Mouse (Mus musculus) thymus, postnatal 14 days (tissue): ENCODE measurements around the gene Runx1.
A peak's percentile ranks its signal among the peaks of the same experiment; 100 is the strongest.

ENCODE experiments used
- DNase-seq: peaks from one replicate; pipeline ENCODE4 v3.0.0; 2021

The Runx1 gene

DNA sequence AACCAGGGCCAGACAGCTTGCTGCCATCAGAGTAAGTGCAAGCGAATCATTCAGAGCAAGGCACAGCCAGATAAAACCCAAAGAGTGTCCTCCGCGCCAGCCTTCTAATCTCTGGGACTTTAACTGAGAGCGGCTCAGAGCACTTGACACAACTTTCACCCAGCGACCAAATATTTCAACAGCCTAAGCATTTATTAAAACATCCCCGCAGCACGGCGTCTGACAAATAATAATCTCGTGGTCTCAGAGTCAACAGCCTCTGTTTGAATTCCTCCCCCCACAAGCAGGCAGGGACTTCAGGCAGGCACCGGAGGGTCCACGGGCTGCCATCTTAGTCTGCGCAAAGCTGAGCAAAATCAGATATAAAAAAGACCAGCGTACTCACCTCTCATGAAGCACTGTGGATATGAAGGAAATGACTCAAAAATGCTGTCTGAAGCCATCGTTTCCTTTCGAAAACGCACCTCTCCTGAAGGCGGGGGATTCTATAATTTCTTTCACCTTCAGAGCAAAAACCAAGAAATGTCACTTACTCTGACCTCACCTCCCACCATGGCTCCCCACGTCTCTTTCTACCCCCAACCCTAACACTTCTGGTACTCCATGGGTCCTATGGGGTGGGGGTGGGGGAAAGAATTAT is 625 bp downstream of the Runx1 start:
- DNase-seq = peak; percentile 56

DNA sequence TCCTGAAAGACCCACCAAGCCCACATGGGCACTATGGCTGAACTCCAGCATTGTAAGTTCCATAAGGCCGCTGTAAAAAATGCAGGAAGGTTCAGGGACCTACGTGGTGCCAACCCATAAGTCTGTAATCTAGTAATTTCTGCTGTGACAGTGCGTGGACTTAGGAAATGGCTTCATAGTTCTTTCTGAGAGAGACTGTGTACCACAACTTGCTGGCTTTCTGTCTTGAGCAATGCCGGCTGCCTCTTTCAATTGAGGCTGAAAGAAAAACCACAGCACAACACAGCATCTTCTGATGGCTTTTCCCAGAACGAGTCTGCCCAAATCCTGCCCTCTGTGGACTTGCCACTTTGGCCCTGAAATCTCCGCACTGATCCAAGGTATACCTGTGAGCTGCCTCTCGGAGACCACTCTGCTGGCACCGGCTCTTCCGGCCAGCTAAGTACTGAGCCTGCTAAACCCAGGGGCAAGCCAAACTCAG is 1.2 kb downstream of the Runx1 start:
- no peak for DNase-seq

DNA sequence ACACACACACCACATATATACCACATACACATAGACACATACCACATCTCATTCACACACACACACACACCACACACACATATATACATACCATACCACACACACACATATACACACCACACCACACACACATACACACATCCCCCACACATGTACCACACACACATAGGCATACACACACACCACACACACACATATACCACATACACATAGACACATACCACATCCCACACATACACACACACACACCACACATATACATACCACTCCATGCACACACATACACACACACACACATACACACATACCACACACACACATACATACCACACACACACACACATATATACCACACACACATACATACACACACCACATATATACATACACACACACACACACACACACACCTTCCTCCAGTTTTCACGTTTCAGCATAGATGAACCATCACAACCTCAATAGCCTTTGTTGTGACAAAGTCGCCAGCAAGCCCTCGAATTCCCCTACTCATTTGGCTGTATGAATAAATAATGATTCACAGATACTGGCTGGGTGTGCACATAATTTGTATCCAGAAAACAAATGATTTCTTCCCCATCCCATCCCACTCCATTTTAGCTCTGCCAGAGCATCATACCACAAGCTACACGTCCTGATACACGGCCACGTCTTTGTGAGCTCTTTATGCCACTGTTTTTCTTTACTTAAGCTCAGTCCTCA is 1.8 kb downstream of the Runx1 start:
- no peak for DNase-seq

DNA sequence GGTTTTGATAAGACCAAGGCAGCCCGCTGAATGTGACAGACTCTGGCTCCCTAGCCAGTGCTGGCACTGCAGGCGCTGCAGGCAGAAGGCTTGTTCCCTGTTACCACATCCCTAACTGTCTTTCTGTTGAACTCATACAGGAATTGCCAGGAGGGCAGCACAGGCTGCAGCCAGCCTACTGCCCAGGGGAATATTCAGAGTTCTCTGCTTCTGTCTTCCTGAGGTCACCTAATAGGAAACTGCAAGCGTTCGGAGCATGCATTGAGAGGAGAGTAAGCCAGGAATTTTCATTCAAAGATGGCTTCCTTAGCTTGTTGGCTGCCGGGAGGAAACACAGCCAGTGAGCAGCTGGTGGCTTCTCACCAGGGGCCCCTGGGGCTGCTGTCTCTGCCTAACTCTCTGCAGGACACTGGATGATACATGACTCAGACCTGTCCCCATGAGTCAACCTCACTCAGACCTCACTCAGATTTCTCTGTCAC is 2.5 kb downstream of the Runx1 start:
- peak; percentile 46 for DNase-seq

DNA sequence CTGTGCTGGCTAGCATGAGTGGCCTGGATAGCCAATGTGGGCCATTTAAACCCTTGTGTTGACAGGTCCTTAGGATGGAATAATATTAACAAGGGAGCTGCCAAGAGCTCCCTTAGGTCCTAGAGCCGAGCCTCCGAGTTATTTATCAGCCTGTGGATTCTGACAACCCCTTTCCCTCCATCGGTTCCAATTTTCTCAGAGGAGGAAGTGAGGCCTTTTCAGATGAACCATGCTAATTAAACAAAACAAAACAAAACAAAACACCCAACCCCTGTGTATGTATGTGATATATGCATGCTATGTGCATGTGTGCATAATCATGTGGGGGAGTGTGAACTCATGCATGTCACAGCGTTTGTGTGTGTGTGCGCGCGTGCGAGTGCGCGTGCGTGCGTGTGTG is 3.3 kb downstream of the Runx1 start:
- DNase-seq = no peak

DNA sequence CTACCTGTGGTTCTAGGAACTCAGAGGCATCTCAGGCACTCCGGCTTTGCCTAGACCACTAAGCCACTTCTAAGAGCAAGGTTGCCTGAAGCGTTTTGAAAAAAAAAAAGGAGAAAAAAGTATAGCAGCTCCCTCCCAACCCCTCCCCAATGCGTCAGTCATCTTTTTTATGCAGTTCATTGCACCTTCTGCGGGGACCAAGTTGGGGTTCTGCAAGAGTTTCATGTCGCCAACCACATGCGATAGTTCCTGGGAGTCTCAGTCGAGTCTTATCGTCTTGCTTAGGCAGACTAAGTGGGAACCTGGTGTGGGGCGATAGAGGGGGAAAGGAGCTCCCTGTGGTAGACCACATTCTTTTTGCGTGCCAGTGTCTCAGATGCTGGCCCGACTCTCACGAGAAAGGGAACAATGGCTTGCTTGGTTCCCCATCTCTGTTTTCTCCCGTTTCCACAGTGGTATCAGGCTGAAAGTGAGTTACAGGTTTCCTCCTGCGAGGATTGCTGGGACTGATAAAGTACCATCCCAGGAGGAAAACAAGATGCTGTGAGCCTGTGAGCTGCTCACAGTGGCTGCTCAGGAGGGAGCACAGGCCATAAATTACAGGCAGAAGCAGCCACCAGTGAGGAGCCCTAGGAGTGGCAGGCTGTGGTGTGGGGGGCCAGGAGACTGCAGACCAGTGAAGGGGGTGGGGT is 3.9 kb downstream of the Runx1 start:
- DNase-seq = peak; percentile 68

DNA sequence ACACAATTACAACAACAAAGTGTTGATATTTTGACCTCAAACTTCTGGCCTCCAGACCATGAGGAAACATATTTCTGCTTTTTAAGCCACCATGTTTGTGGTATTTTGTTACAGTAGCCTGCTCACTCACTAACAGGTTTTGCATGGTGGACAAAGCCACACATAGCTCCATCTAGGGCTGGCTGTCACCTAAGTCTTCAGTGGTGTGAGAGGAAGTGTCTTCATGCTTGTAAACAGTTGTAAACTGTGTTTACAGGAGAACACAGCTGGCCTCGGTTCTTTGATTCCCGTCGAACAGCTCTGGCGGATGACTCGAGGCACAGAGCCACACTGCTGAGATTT is 4.4 kb downstream of the Runx1 start:
- no peak for DNase-seq

DNA sequence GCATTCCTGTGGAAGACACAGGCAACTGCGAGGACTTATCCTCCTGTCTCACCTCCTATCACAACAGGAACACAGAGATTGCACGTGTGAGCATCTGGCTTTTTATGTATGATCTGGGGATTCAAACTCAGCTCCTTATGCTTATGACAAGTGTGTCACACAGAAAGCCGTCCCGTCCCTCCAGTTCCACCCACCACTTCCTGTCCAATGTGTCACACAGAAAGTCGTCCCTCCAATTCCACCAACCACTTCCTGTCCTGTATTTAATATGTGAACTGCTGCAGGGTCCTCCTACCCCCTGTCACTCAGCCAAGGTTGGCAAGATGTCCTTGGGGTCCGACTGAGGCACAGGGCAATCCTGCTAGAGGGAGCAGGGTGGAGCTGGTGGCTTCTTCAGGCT is 5.5 kb downstream of the Runx1 start:
- DNase-seq = no peak

DNA sequence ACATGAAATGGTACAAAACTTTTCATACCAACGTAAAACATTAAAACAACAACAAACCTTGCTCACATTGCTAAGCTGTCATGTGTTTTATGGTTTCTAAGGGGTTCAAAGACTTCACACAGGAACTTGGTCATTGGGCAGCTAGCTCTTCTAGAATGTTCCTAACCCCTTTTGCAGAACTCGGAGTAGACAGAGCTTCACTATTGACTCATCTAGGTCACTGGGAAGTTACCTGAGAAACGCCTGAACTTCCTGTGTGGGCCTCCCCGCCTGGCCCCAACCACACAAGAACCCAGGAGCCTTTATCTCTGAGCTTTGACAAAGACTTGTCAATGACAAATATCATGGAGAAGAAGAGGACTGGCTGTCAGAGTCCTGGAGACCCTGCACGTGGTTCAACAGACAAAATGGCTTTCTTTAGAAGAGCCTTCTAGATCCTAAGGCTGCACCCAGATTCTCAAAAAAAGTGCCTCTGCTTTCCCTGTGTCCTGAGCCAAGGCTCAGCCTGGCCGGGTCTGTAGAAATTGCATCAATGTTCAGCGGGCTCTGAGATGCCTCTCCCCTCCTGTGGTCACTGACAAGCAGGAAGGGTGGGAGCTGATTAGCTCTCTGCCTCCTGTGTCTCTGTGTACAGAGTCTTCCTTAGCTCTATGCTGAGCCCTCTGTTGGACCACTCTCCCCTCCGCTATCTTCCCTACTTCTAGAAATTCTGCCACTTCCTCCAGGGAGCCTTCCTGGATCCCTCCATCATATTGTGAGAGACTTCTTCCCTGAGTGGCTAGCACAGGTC is 7.3 kb downstream of the Runx1 start:
- no peak for DNase-seq

DNA sequence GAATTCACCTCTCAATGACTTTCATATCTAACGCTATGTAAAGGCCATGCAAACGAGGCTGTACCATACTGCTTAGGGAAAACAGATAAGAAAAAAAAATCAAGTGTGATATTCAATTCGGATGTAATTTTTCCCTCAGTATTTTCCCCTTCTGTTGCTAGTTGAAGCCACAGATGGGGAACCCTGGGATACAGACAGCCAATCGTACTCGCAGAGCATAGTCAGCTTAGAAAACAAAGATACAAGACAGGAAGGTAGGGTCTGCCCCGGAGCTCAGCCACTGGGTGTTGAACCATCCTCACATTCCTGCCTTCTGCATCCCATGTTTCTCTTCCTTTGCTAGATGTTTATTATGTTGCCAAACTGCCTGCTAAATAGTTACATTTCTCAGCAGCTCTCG is 9.9 kb downstream of the Runx1 start:
- DNase-seq = no peak

DNA sequence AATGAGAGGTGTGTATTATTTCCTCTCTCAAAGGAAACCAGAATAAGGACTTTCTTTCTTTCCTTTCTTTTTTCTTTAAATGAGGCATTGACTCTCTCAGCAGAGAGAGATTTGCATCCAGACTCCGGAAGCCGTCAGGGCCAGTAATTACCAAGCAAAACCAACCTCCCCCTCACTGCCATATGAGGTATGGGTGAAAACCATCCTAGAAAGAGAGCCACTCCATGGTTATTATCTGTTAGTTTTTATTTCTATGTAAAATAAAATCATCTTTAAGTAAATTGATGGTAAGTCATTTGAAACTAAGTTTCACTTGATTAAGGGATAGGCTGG is 10.8 kb downstream of the Runx1 start:
- DNase-seq = no peak

DNA sequence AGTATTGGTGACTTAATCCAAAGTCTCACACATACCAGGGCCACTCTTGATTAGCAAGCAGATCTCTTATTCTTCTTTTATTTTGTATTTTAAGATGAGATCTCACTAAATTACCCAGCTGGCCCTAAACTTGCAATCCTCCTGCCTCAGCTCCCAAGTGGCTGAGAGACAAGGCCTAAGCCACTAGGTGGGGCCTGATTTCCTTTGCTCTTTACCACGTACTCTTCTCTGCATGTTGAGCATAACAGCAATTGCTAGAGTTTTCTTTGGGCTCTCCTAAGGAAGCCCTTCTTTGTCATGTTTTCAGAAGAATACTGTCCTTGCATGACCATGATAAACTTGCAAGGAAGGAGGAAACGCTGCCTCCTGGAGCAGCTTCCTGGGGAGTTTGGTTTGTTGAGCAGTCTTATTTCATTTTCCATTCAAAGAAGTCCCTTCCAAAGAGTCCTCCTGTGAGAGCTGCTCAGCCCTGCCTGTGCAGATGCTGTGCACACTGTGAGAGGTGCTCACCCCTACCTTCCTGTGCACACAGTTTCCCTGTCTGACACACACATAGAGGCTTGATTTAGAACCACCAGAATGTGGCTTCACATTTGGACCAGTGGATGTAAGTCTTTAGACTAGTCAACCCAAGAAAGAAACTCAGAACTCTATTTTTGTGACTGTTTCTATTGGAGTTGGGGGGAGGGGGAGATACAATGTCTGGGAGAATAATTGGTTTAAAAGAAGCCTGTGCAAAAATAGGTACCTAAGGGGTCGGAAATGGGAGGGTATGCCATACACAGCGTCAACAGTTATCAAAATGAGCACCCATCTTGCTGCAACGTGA is 11.4 kb downstream of the Runx1 start:
- peak; percentile 49 for DNase-seq

DNA sequence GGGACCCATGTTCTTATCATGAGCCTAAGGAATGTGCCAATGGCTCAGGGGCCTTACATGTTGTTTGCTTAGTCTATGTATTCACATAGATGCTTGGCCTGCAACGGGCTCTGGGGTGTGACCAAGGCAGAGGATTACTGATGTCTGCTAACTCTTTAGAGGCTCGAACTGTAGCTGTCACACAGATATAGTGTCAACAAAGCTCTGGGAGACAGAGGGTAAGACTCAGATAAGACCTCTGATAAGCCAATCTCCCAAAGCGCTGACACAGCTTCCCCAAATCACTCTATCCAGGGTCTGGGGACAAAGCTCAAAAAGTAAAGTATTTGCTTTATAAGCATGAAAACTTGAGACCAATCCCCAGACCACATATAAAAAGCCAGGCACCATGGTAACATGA is 13.5 kb downstream of the Runx1 start:
- DNase-seq = no peak

DNA sequence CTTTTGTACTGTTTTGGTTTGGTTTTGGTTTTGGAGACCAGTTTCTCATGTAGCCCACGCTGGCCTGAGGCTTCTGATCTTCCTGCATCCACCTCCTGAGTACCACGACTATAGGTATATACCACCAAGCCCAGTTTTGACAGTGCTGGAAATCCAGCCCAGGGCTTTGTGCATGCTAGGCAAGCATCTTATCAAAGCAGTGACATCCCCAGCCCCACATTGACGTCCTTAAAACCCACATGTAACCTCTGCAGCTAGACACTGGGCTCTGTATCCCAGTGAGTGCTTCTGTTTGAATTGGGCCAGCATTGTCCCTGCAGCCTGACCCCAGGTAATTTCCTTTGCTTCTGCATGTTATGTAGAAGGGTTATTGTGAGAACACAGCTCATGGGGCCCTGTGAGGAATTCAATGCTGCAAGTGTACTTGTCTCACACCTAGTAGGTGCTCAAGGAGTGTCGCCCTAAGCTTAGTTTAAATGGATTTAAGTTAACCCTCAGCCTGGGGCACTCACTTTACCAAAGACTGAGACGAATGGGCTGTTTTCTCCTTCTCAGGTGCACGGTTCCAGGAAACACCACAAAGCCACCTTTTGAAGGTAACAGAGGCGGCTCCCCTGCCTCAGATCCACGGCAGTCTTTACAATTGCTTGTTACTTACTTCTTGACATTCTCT is 15.2 kb downstream of the Runx1 start:
- no peak for DNase-seq

DNA sequence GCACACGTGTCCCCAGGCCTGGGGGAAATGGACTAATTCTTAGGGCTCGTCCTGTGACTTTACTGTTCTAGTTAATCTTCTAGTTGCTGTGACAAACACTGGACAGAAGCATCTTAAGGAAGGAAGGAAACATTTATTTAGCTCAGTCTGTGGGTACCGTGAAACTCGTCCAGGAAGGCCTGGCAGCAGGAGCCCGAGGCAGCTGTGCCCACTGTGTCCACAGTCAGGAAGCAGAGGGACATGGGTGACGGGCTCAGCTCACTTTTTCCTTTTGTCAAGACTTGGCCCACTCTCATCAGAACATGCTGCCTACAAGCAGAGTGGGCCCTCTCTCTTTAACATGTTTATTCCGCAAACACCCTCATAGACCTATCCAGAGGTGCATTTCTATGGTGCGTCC is 18.2 kb downstream of the Runx1 start:
- DNase-seq = no peak

DNA sequence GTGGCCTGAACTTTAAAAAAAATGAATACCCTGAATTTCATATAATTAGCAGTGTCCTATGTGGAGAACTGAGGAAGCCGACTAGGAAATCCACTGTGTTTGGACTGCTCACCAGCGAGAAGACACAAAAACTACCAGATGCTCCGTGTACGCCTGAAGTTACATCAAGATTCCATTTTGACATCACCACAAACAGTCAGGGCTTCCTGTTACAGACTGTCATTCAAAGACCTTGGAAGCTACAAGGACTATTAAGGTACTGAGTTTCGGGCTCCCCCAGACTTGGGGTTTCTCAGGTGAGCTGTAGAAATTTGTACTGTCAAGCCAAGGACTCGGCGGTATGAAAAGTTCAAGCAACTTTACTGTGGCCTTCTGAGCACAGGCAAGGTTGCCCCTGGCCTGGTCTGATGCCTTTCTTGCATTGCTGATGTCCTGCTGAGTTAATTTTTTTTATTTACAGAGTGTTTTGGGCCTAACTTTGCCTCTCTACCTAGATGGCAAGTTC is 22.8 kb downstream of the Runx1 start:
- peak; percentile 37 for DNase-seq

DNA sequence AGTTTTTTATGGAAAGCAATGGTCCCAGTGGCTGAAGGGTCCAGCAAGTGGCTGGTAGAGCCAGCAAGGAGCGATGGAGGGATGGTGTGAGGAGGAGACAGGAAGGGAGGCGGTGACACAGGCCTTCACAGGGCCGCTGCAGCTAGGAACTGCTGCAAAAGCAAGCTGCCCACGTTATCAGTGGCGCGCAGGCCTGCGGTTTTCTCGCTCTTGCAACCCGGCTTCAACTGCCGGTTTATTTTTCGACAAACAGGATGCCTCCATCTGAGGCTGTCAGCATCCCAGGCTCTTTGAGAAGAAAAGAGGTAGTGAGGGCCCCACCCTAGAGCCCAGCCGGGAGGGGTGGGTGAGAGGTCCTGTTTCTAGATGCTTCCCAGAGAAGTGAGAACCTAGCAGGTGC is 24.4 kb downstream of the Runx1 start:
- peak; percentile 91 for DNase-seq

DNA sequence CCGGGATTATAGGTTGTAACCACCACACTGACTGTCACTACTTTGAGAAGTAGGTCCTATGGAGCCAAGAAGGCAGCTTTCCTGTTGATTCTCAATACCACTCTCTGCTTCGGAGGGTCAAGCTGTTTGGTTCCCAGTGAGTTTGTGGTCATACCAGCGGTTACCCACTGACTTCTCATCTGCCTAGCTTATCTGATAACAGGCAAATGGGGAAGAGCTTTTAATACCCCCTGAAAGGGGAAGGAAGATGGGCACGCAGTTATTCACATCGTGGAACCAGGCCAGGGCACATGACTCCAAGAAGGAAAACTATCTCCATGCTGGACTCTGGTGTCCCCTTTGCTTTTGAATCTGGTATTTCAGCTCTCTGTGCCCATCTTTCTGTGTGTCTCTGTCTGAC is 25.1 kb downstream of the Runx1 start:
- DNase-seq = no peak

DNA sequence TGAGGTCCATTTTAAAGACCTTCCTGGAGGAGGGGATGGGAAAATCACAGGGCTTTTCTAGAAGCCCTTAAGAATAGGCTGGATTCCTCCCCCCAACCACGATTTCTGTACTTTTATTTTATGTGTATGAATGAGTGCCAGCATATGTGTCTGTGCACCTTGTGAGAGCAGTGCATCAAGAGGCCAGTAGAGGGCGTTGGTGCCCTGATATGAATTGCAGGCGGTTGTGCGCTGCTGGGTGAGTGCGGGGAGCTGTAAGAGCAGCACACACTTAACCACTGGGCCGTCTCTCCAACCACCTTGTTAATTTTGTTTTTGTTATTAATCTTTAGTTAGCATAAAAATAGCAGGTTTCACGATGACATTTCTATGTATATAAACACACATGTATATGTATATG is 26.0 kb downstream of the Runx1 start:
- peak; percentile 47 for DNase-seq

DNA sequence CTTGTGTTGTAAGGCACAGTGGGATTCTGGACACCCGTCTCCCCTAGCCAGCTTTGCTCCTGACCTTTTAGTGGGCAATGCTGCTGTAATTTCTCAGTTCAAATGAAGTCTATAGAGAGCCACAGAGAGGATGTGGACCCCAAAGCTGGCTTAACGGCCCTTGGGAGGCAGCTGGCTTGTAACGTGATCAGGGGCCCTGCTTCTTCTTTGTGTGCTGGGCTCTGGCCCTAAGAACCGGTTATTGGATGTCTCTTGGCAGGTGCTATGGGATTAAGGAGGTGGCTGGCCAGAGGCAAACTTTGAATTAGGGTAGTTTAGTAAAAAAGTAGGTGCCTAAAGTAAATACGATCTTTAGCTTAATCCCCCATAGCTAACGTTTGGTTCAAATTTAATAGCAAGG is 31.8 kb downstream of the Runx1 start:
- no peak for DNase-seq

DNA sequence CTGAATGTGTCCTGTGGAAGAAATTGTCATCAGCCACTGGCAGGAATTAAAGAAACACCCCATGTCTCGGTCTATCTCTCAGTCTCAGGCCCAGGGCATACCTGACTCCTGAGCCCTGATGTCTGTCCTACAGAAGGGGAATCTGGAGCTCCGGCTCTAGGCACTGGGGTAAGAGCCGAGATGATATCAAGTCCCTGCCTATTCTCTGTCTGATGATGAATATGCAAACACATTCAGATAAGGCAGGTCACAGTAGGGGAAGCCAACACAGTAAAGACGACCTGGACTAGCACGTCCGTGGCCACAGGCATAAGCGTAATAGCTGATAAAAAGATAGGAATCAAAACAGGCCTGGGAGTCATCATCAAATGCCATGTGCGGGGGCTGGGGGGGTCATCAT is 32.2 kb downstream of the Runx1 start:
- no peak for DNase-seq

DNA sequence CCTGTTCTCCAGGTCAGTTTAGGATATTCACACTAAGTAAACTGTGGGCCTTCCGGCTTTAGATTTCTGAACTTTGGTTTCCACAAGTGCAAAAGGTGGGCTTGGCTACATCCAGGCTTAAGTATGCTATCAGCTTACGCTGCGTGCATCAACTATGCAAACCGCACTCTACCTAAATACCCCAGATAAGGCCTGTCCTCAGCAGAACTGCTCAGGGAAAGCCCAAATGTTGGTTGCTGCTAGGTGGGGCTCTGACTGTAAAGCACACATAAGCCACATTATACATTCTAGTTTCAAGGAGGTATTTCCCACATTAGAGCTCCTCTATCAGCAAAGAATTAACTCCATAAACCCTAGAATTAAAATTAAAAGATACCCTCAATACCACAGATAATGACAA is 33.0 kb downstream of the Runx1 start:
- DNase-seq = no peak
